Mouse (Mus musculus): Measurements from ENCODE around the gene Tmem221. TPM values are rescaled to one million over a fixed set of nuclear protein-coding genes. Genes with fewer than 3 reads are reported as not detected.

Tmem221 gene
- polyA plus RNA-seq, 1 experiment from 2014 or later: 0.29 TPM

- Histone ChIP-seq H3K9me3 (replicated peaks) (no peaks in the 10 kb centered on the region), H3K27me3 (ENCODE audit: low read depth, poor library complexity, severe bottlenecking) (peaks cover 67% of the 10 kb centered on the region), H3K4me1 (peaks cover 42% of the 10 kb centered on the region), H3K36me3 (0 out of 2 replicates have a peak, but pooled peaks cover 2% of the 10 kb centered on the region), H3K4me3 (peak overlapping the region; percentile 28; the same call in 1 of the 2 replicates), H3K27ac (peak overlapping the region; percentile 53; the same call in 1 of the 2 replicates)
- WGBS: 51% methylated on average over 2 of the region's 2 CpGs
- no peak for DNase-seq (ENCODE audit: low spot score)
These were observed 49.4 kb downstream of the Tmem221 start for GRCm38 (mm10) chr8:71509316-71509715.

GRCm38 (mm10) chr8:71507589-71508104 lies 51.0 kb downstream of the Tmem221 start:
- peak; percentile 89 for DNase-seq (ENCODE audit: low spot score)
- Histone ChIP-seq H3K4me3 (peak overlapping the region; percentile 61), H3K36me3 (0 out of 2 replicates have a peak, but pooled peaks cover 2% of the 10 kb centered on the region), H3K27ac (peak overlapping the region; percentile 73), H3K4me1 (peaks cover 40% of the 10 kb centered on the region), H3K9me3 (replicated peaks) (no peaks in the 10 kb centered on the region), H3K27me3 (ENCODE audit: low read depth, poor library complexity, severe bottlenecking) (peaks cover 67% of the 10 kb centered on the region)
- under 1% methylated on average over 61 of the region's 61 CpGs for WGBS

GRCm38 (mm10) chr8:71505979-71506378 lies 52.7 kb downstream of the Tmem221 start:
- no peak for DNase-seq (ENCODE audit: low spot score)
- 85% methylated on average over 4 of the region's 4 CpGs for WGBS
- Histone ChIP-seq H3K4me3 (no peak overlapping the region), H3K4me1 (peaks cover 34% of the 10 kb centered on the region), H3K27me3 (ENCODE audit: low read depth, poor library complexity, severe bottlenecking) (peaks cover 57% of the 10 kb centered on the region), H3K27ac (no peak overlapping the region), H3K36me3 (0 out of 2 replicates have a peak, but pooled peaks cover 2% of the 10 kb centered on the region), H3K9me3 (replicated peaks) (no peaks in the 10 kb centered on the region)

- Histone ChIP-seq H3K4me1 (peaks cover 34% of the 10 kb centered on the region), H3K27ac (no peak overlapping the region), H3K4me3 (no peak overlapping the region), H3K27me3 (ENCODE audit: low read depth, poor library complexity, severe bottlenecking) (peaks cover 53% of the 10 kb centered on the region), H3K9me3 (replicated peaks) (no peaks in the 10 kb centered on the region), H3K36me3 (0 out of 2 replicates have a peak, but pooled peaks cover 2% of the 10 kb centered on the region)
- 87% methylated on average over 4 of the region's 4 CpGs for WGBS
- no peak for DNase-seq (ENCODE audit: low spot score)
These were observed 53.3 kb downstream of the Tmem221 start for GRCm38 (mm10) chr8:71505326-71505725.

GRCm38 (mm10) chr8:71504349-71504748 lies 54.3 kb downstream of the Tmem221 start:
- no peak for DNase-seq (ENCODE audit: low spot score)
- peaks cover 43% of the 10 kb centered on the region for H3K27me3 ChIP-seq (ENCODE audit: low read depth, poor library complexity, severe bottlenecking)
- no peak overlapping the region for H3K4me3 ChIP-seq
- H3K4me1 ChIP-seq: peaks cover 35% of the 10 kb centered on the region
- H3K36me3 ChIP-seq: 0 out of 2 replicates have a peak, but pooled peaks cover 5% of the 10 kb centered on the region
- no peaks in the 10 kb centered on the region for H3K9me3 ChIP-seq (replicated peaks)
- WGBS: 89% methylated on average over 4 of the region's 4 CpGs
- peak overlapping the region; percentile 9; the same call in 1 of the 2 replicates for H3K27ac ChIP-seq

Other genes starting within 250 kb of the Tmem221 start
- 92.4 and 95.0 TPM in 2 replicates for gene Use1, start 192.0 kb downstream of the Tmem221 start, polyA plus RNA-seq (2016; fragmentation: Nextera tagmentation; extraction: Ambion mirVana)
- 4.3 and 5.4 TPM in 2 replicates for gene Ocel1, start 187.6 kb downstream of the Tmem221 start, polyA plus RNA-seq (2016; fragmentation: Nextera tagmentation; extraction: Ambion mirVana)
- gene Nr2f6, start 176.9 kb downstream of the Tmem221 start, polyA plus RNA-seq (2016; fragmentation: Nextera tagmentation; extraction: Ambion mirVana): 77.4 and 87.2 TPM in 2 replicates
- gene Ushbp1, start 163.1 kb downstream of the Tmem221 start, polyA plus RNA-seq (2016; fragmentation: Nextera tagmentation; extraction: Ambion mirVana): 6.6 and 6.9 TPM in 2 replicates
- 123 and 131 TPM in 2 replicates for gene Babam1, start 162.0 kb downstream of the Tmem221 start, polyA plus RNA-seq (2016; fragmentation: Nextera tagmentation; extraction: Ambion mirVana)
- 34.2 and 38.4 TPM in 2 replicates for gene Ankle1, start 152.9 kb downstream of the Tmem221 start, polyA plus RNA-seq (2016; fragmentation: Nextera tagmentation; extraction: Ambion mirVana)
- 61.5 and 75.1 TPM in 2 replicates for gene Abhd8, start 95.2 kb downstream of the Tmem221 start, polyA plus RNA-seq (2016; fragmentation: Nextera tagmentation; extraction: Ambion mirVana)
- gene Mrpl34, start 93.9 kb downstream of the Tmem221 start, polyA plus RNA-seq (2016; fragmentation: Nextera tagmentation; extraction: Ambion mirVana): 231 and 263 TPM in 2 replicates
- gene Dda1, start 89.7 kb downstream of the Tmem221 start, polyA plus RNA-seq (2016; fragmentation: Nextera tagmentation; extraction: Ambion mirVana): 130 and 138 TPM in 2 replicates
- gene Ano8, start 72.9 kb downstream of the Tmem221 start, polyA plus RNA-seq (2016; fragmentation: Nextera tagmentation; extraction: Ambion mirVana): 2.7 and 3.5 TPM in 2 replicates
- 26.8 and 28.2 TPM in 2 replicates for gene Gtpbp3, start 70.8 kb downstream of the Tmem221 start, polyA plus RNA-seq (2016; fragmentation: Nextera tagmentation; extraction: Ambion mirVana)
- 74.6 and 77.7 TPM in 2 replicates for gene Plvap, start 47.1 kb downstream of the Tmem221 start, polyA plus RNA-seq (2016; fragmentation: Nextera tagmentation; extraction: Ambion mirVana)
- 0.65 and 0.78 TPM in 2 replicates for gene Ccdc194, start 33.2 kb downstream of the Tmem221 start, polyA plus RNA-seq (2016; fragmentation: Nextera tagmentation; extraction: Ambion mirVana)
- gene Bst2, start 21.4 kb downstream of the Tmem221 start, polyA plus RNA-seq (2016; fragmentation: Nextera tagmentation; extraction: Ambion mirVana): 5.6 TPM in 2 replicates
- 76.2 and 77.5 TPM in 2 replicates for gene Mvb12a, start 15.9 kb downstream of the Tmem221 start, polyA plus RNA-seq (2016; fragmentation: Nextera tagmentation; extraction: Ambion mirVana)
- not detected in 2 replicates for gene Nxnl1, start 7.7 kb upstream of the Tmem221 start, polyA plus RNA-seq (2016; fragmentation: Nextera tagmentation; extraction: Ambion mirVana)
- gene Slc27a1, start 10.0 kb upstream of the Tmem221 start, polyA plus RNA-seq (2016; fragmentation: Nextera tagmentation; extraction: Ambion mirVana): 21.3 and 28.8 TPM in 2 replicates
- gene Pgls, start 33.3 kb upstream of the Tmem221 start, polyA plus RNA-seq (2016; fragmentation: Nextera tagmentation; extraction: Ambion mirVana): 241 and 263 TPM in 2 replicates
- 2.8 and 4.0 TPM in 2 replicates for gene Fam129c, start 38.8 kb upstream of the Tmem221 start, polyA plus RNA-seq (2016; fragmentation: Nextera tagmentation; extraction: Ambion mirVana)
- 49.0 and 53.6 TPM in 2 replicates for gene Colgalt1, start 52.1 kb upstream of the Tmem221 start, polyA plus RNA-seq (2016; fragmentation: Nextera tagmentation; extraction: Ambion mirVana)
- 0.40 and 0.51 TPM in 2 replicates for gene Unc13a, start 112.9 kb upstream of the Tmem221 start, polyA plus RNA-seq (2016; fragmentation: Nextera tagmentation; extraction: Ambion mirVana)
- 3.7 and 4.6 TPM in 2 replicates for gene Jak3, start 117.4 kb upstream of the Tmem221 start, polyA plus RNA-seq (2016; fragmentation: Nextera tagmentation; extraction: Ambion mirVana)
- 0.53 and 0.76 TPM in 2 replicates for gene Insl3, start 130.3 kb upstream of the Tmem221 start, polyA plus RNA-seq (2016; fragmentation: Nextera tagmentation; extraction: Ambion mirVana)
- 0.67 and 1.2 TPM in 2 replicates for gene B3gnt3, start 142.9 kb upstream of the Tmem221 start, polyA plus RNA-seq (2016; fragmentation: Nextera tagmentation; extraction: Ambion mirVana)
- 2.2 and 4.3 TPM in 2 replicates for gene Fcho1, start 166.8 kb upstream of the Tmem221 start, polyA plus RNA-seq (2016; fragmentation: Nextera tagmentation; extraction: Ambion mirVana)